ENCODE assay signal across 8 mouse cellular contexts in the genomic region with DNA sequence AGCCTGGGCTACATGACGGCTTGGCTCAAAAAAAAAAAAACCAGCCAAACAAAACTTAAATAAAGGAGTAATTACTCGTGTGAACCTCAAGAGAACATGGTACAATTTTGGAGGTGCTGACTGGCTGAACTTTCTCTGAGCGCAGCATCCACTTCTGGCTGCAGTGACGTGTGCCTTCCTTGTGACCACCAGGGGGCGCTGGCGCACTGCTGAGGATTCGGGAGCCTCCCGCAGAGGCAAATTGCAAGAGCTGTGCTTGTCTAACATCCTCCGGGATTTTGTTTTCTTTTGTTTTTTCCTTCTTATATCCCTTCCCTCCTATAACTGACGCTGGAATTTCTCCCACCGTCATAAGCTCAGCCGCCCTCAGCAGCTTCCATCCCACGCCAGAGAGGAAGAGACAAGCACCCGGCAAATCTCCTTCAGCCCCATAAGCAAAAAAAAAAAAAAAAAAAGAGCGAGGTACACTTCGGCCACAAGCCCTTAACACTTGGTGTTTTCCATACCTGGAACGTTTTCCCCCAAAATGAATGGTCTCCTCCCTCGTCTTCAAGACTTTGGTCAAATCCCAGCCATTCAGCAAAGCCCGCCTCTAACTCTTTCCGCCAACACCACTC. TPM values are rescaled to one million over a fixed set of nuclear protein-coding genes. Genes with fewer than 3 reads are reported as not detected.
DNase-seq lines count a peak whose midpoint lies in the region; ATAC-seq and TF ChIP-seq lines count a peak whose summit lies in the region.

No protein-coding gene starts in this region.

- no peaks in the 10 kb centered on the region; the same call in 1 of the 2 replicates for H3K9me3 ChIP-seq in forebrain, embryonic 16.5 days (ENCODE audit: control insufficient read depth, low read length)
- H3K9me3 ChIP-seq in lung, embryonic 15.5 days, result no peaks in the 10 kb centered on the region

- TF ChIP-seq CTCF in layer of hippocampus, adult 2 months (conservative IDR thresholded peaks at IDR 0.05), result peak; percentile 96

- peak; percentile 82 for ATAC-seq in forebrain, embryonic 16.5 days
- ATAC-seq in lung, embryonic 15.5 days (ENCODE audit: borderline replicate concordance, extremely low read depth, low FRiP score, low TSS enrichment), result peak; percentile 70; the same call in 1 of the 2 replicates

- H3K36me3 ChIP-seq in forebrain, embryonic 16.5 days (ENCODE audit: control insufficient read depth, insufficient read depth), result peaks cover 6% of the 10 kb centered on the region; the same call in 1 of the 2 replicates
- H3K36me3 ChIP-seq in lung, embryonic 15.5 days, result no peaks in the 10 kb centered on the region; the same call in 1 of the 2 replicates

- peak overlapping the region; percentile 37; the same call in 1 of the 2 replicates for H3K9ac ChIP-seq in forebrain, embryonic 16.5 days (replicated peaks; ENCODE audit: low read depth, low read length)
- no peak overlapping the region for H3K9ac ChIP-seq in lung, embryonic 15.5 days

- H3K4me3 ChIP-seq in forebrain, embryonic 16.5 days (replicated peaks; ENCODE audit: low read length), result peak overlapping the region; percentile 35
- H3K4me3 ChIP-seq in layer of hippocampus, adult 2 months, result peak overlapping the region; percentile 46
- peak overlapping the region; percentile 35 for H3K4me3 ChIP-seq in lung, embryonic 15.5 days

- no peak overlapping the region for H3K27ac ChIP-seq in forebrain, embryonic 16.5 days (ENCODE audit: low read length)
- H3K27ac ChIP-seq in layer of hippocampus, adult 2 months, result no peak overlapping the region
- no peak overlapping the region for H3K27ac ChIP-seq in lung, embryonic 15.5 days

- 11% methylated on average over 19 of the region's 20 CpGs for WGBS in forebrain, embryonic 16.5 days
- 6% methylated on average over 20 of the region's 20 CpGs for WGBS in lung, embryonic 15.5 days

- H3K27me3 ChIP-seq in forebrain, embryonic 16.5 days (replicated peaks; ENCODE audit: control insufficient read depth, insufficient read depth, low read length), result no peaks in the 10 kb centered on the region; the same call in 1 of the 2 replicates
- peaks cover 18% of the 10 kb centered on the region; the same call in 1 of the 2 replicates for H3K27me3 ChIP-seq in lung, embryonic 15.5 days

- H3K4me2 ChIP-seq in forebrain, embryonic 16.5 days (ENCODE audit: low read length), result peak overlapping the region; percentile 68
- H3K4me2 ChIP-seq in lung, embryonic 15.5 days, result peak overlapping the region; percentile 62

- peaks cover 4% of the 10 kb centered on the region for H3K4me1 ChIP-seq in forebrain, embryonic 16.5 days (replicated peaks; ENCODE audit: control insufficient read depth, insufficient read depth, low read length)
- 0 out of 2 replicates have a peak, but pooled peaks cover 3% of the 10 kb centered on the region for H3K4me1 ChIP-seq in lung, embryonic 15.5 days

- DNase-seq in ES-CJ7 (ENCODE audit: low read depth, low spot score), result peak; percentile 92
- DNase-seq in cerebellum, adult 11-12 months, result peak; percentile 66
- DNase-seq in heart, postnatal 36 days, result peak; percentile 83 to 90
- peak; percentile 76 to 92 for DNase-seq in layer of hippocampus, adult 2 months (ENCODE audit: low spot score in 2 of 2)
- DNase-seq in ovary, adult 18-20 months (ENCODE audit: low spot score), result peak; percentile 59
- DNase-seq in thymus, postnatal 0 days (ENCODE audit: low spot score), result peak; percentile 75

- intact Hi-C loops in heart, postnatal 36 days (cut with DNase I), result loop anchor here (1.0 to 5.0 kb wide), 3 partner anchors 102 to 454 kb away; no protein-coding TSS in a partner anchor

RNA-seq across cellular contexts. Expression of gene Zfp90, which starts 17.9 kb away (rescaled TPM):
- polyA plus RNA-seq in forebrain, embryonic 16.5 days (2015; fragmentation: Nextera tagmentation; extraction: Ambion mirVana), result 59.2 and 61.3 TPM in 2 replicates
- total RNA-seq in heart, postnatal 36 days (2021), result 1 to 10 TPM; 2.8 to 3.7 TPM
- total RNA-seq in layer of hippocampus, adult 2 months (2021), result 10 to 100 TPM; 10.6 to 12.9 TPM
- polyA plus RNA-seq in lung, embryonic 15.5 days (2015; fragmentation: Nextera tagmentation; extraction: Ambion mirVana), result 16.5 and 17.5 TPM in 2 replicates
- polyA plus RNA-seq in thymus, postnatal 0 days (2015; fragmentation: Nextera tagmentation; extraction: Ambion mirVana), result 10.5 and 11.9 TPM in 2 replicates
